Mouse (Mus musculus) T-helper 1 cell (primary cell): ENCODE results near the gene Vmn2r124.
"Not testable (repeated sequence)": the region's sequence is repeated elsewhere in the genome, so short reads cannot be mapped to it uniquely, and the experiment has no call there.

Experiments
- in situ Hi-C: fragments of 300-600 bp; cut with MboI, MseI; formaldehyde crosslinking; loops from one replicate; pipeline ENCODE4 v1.15.1; 2025; ENCODE audit warnings: high pct_unique_total_duplicates

Gene Vmn2r124

GRCm38 (mm10) chr17:18049124-18049523 is at the start of gene Vmn2r124:
TSS of gene Vmn2r124 (plus strand) at chr17:18049424.
- in situ Hi-C loops = no loop called here

- in situ Hi-C loops = no loop called here
These were observed 44.5 kb upstream of the Vmn2r124 start for GRCm38 (mm10) chr17:18004752-18005151.

GRCm38 (mm10) chr17:18021433-18021832 is 27.8 kb upstream of the Vmn2r124 start, which contains the start of gene Fpr-rs4:
TSS of gene Fpr-rs4 (plus strand) at chr17:18021733.
- in situ Hi-C loops = no loop called here

GRCm38 (mm10) chr17:18084716-18085115 is 35.5 kb downstream of the Vmn2r124 start, which contains the start of gene Vmn2r91:
TSS of gene Vmn2r91 (plus strand) at chr17:18085016.
- in situ Hi-C loops = not testable (repeated sequence)

GRCm38 (mm10) chr17:18095626-18096025 is 46.4 kb downstream of the Vmn2r124 start:
- in situ Hi-C loops = not testable (repeated sequence)

- in situ Hi-C loops = not testable (repeated sequence)
These were observed 53.0 kb downstream of the Vmn2r124 start for GRCm38 (mm10) chr17:18102265-18102664.
